Mouse (Mus musculus) kidney, adult 2 months (tissue): ENCODE results near the gene Setd4.

ENCODE experiments used
- CTCF ChIP-seq: fragments of 200-500 bp; conservative IDR thresholded peaks from 2 replicates; pipeline ENCODE4 v1.5.1; 2011; ENCODE audit warnings: low read depth, mild to moderate bottlenecking, control low read depth, low read length, moderate library complexity, mixed read lengths; ENCODE audit not compliant: insufficient read depth, insufficient read length
- POLR2A ChIP-seq: fragments of 200-500 bp; IDR thresholded peaks from one replicate; pipeline ENCODE4 v1.6.1; 2011; ENCODE audit warnings: low read depth, low read length, control low read depth

DNA sequence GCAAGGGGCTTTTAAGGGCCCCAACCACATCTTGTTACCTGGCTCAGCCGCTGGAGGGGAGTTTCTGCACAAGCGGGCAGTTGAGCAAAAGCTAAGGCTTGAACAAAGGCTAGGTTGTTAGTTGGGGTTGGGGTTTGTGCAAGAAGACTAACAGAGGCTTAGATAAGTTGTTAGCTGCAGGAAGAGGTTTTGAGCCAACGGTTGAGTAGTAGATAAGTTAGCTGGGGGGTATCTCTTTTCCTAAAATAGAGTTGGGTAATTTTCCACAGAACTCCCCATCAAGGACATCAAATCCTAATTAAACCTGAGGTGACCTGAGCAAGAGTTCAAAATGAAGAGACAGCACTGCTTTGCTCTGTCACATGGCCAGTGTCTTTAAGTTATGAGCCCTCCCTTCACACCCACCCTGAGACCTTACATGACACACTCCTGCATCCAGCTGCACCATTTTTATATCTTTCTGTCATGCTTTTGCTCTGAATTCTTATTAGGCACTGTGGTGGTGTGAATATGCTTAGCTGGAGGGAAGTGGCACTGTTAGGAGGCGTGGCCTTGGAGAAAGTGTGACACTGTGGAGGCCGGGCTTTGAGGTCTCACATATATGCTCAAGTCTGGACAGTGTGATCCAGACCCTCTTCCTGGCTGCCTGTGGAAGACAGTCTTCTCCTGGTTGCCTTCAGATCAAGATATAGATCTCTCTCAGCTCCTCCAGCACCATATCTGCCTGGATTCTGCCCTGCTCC, 44.7 kb upstream of the Setd4 start:
- TF ChIP-seq CTCF (no peak), POLR2A (no peak)
